Mouse (Mus musculus) thymus, postnatal 4 days (tissue): ENCODE data around the gene Gm47969.

Source experiments
- DNase-seq: peaks from one replicate; pipeline ENCODE4 v3.0.0; 2021

Gene Gm47969

GRCm38 (mm10) chr1:83076190-83076917, 31.6 kb downstream of the Gm47969 start:
- DNase-seq = peak; percentile 17

GRCm38 (mm10) chr1:83077016-83077415, 32.3 kb downstream of the Gm47969 start:
- no peak for DNase-seq

- DNase-seq = no peak
These were observed 40.1 kb downstream of the Gm47969 start for GRCm38 (mm10) chr1:83084790-83085189.

- DNase-seq = no peak
These were observed 46.5 kb downstream of the Gm47969 start for GRCm38 (mm10) chr1:83091268-83091667.
